Mouse (Mus musculus): Measurements from ENCODE around the gene Rbfox1. TPM values are rescaled to one million over a fixed set of nuclear protein-coding genes. Genes with fewer than 3 reads are reported as not detected.

Rbfox1 gene
- total and polyA plus RNA-seq, 3 experiments: not detected

GRCm38 (mm10) chr16:6309940-6310339 lies 424.8 kb downstream of the Rbfox1 start:
- H3K9me3 ChIP-seq (replicated peaks): peaks cover 7% of the 10 kb centered on the region
- ATAC-seq (ENCODE audit: extremely low read depth, insufficient number of reproducible peaks, low FRiP score, poor library complexity, severe bottlenecking) (no peak), DNase-seq (ENCODE audit: low spot score) (no peak)
- no peaks in the 10 kb centered on the region for H3K36me3 ChIP-seq (replicated peaks)
- no peaks in the 10 kb centered on the region for H3K4me1 ChIP-seq (ENCODE audit: insufficient read depth, low read depth, low read length)
- H3K27me3 ChIP-seq (ENCODE audit: insufficient read depth, low read length): no peaks in the 10 kb centered on the region
- no peak for TF ChIP-seq GATA1 (IDR thresholded peaks at IDR 0.05; ENCODE audit: borderline replicate concordance, low read length)
- TF ChIP-seq POLR2AphosphoS5 (IDR thresholded peaks at IDR 0.05; ENCODE audit: insufficient replicate concordance, low read depth, low read length): no peak
- TF ChIP-seq CTCF (IDR thresholded peaks at IDR 0.05; ENCODE audit: low read depth, low read length): no peak
- no peak for TF ChIP-seq GATA2 (IDR thresholded peaks at IDR 0.05; ENCODE audit: borderline replicate concordance, low read depth, low read length)
- no peak for TF ChIP-seq TAL1 (conservative IDR thresholded peaks at IDR 0.05; ENCODE audit: low read depth, low read length)
- H3K4me3 ChIP-seq (ENCODE audit: low read depth, low read length): no peak overlapping the region

- DNase-seq (ENCODE audit: low spot score) (no peak), ATAC-seq (ENCODE audit: extremely low read depth, insufficient number of reproducible peaks, low FRiP score, poor library complexity, severe bottlenecking) (no peak)
- H3K4me1 ChIP-seq (ENCODE audit: insufficient read depth, low read depth, low read length): no peaks in the 10 kb centered on the region
- no peaks in the 10 kb centered on the region for H3K27me3 ChIP-seq (ENCODE audit: insufficient read depth, low read length)
- no peaks in the 10 kb centered on the region for H3K36me3 ChIP-seq (replicated peaks)
- H3K4me3 ChIP-seq (ENCODE audit: low read depth, low read length): no peak overlapping the region
- peaks cover 9% of the 10 kb centered on the region for H3K9me3 ChIP-seq (replicated peaks)
- no peak for TF ChIP-seq CTCF (IDR thresholded peaks at IDR 0.05; ENCODE audit: low read depth, low read length)
- TF ChIP-seq TAL1 (conservative IDR thresholded peaks at IDR 0.05; ENCODE audit: low read depth, low read length): no peak
- TF ChIP-seq GATA2 (IDR thresholded peaks at IDR 0.05; ENCODE audit: borderline replicate concordance, low read depth, low read length): no peak
- no peak for TF ChIP-seq GATA1 (IDR thresholded peaks at IDR 0.05; ENCODE audit: borderline replicate concordance, low read length)
- TF ChIP-seq POLR2AphosphoS5 (IDR thresholded peaks at IDR 0.05; ENCODE audit: insufficient replicate concordance, low read depth, low read length): no peak
These were observed 425.9 kb downstream of the Rbfox1 start for GRCm38 (mm10) chr16:6310744-6311678.

GRCm38 (mm10) chr16:6313689-6314088 lies 428.5 kb downstream of the Rbfox1 start:
- ATAC-seq (ENCODE audit: extremely low read depth, insufficient number of reproducible peaks, low FRiP score, poor library complexity, severe bottlenecking): no peak

GRCm38 (mm10) chr16:6324832-6325231 lies 439.7 kb downstream of the Rbfox1 start:
- TF ChIP-seq GATA2 (IDR thresholded peaks at IDR 0.05; ENCODE audit: borderline replicate concordance, low read depth, low read length) (no peak), GATA1 (IDR thresholded peaks at IDR 0.05; ENCODE audit: borderline replicate concordance, low read length) (no peak), POLR2AphosphoS5 (IDR thresholded peaks at IDR 0.05; ENCODE audit: insufficient replicate concordance, low read depth, low read length) (no peak), CTCF (IDR thresholded peaks at IDR 0.05; ENCODE audit: low read depth, low read length) (no peak)
- Histone ChIP-seq H3K36me3 (replicated peaks) (no peaks in the 10 kb centered on the region), H3K27me3 (ENCODE audit: insufficient read depth, low read length) (no peaks in the 10 kb centered on the region), H3K4me3 (ENCODE audit: low read depth, low read length) (no peak overlapping the region), H3K9me3 (replicated peaks) (peaks cover 6% of the 10 kb centered on the region; the same call in 1 of the 2 replicates), H3K4me1 (ENCODE audit: insufficient read depth, low read depth, low read length) (no peaks in the 10 kb centered on the region)
- ATAC-seq (ENCODE audit: extremely low read depth, insufficient number of reproducible peaks, low FRiP score, poor library complexity, severe bottlenecking) (no peak), DNase-seq (ENCODE audit: low spot score) (no peak)

More at GRCm38 (mm10) chr16:6313689-6314088, 428.5 kb downstream of the Rbfox1 start:
- Histone ChIP-seq H3K4me1 (ENCODE audit: insufficient read depth, low read depth, low read length) (no peaks in the 10 kb centered on the region), H3K27me3 (ENCODE audit: insufficient read depth, low read length) (no peaks in the 10 kb centered on the region), H3K9me3 (replicated peaks) (peaks cover 10% of the 10 kb centered on the region), H3K4me3 (ENCODE audit: low read depth, low read length) (no peak overlapping the region), H3K36me3 (replicated peaks) (no peaks in the 10 kb centered on the region)
- TF ChIP-seq GATA1 (IDR thresholded peaks at IDR 0.05; ENCODE audit: borderline replicate concordance, low read length): no peak
- DNase-seq (ENCODE audit: low spot score): no peak

GRCm38 (mm10) chr16:6331400-6331939 lies 446.3 kb downstream of the Rbfox1 start:
- DNase-seq (ENCODE audit: low spot score): no peak
- H3K36me3 ChIP-seq (replicated peaks): no peaks in the 10 kb centered on the region
- H3K9me3 ChIP-seq (replicated peaks): peaks cover 15% of the 10 kb centered on the region; the same call in 1 of the 2 replicates
- no peaks in the 10 kb centered on the region for H3K27me3 ChIP-seq (ENCODE audit: insufficient read depth, low read length)
- no peak for TF ChIP-seq GATA2 (IDR thresholded peaks at IDR 0.05; ENCODE audit: borderline replicate concordance, low read depth, low read length)
- no peak for ATAC-seq (ENCODE audit: extremely low read depth, insufficient number of reproducible peaks, low FRiP score, poor library complexity, severe bottlenecking)
- no peaks in the 10 kb centered on the region for H3K4me1 ChIP-seq (ENCODE audit: insufficient read depth, low read depth, low read length)
- H3K4me3 ChIP-seq (ENCODE audit: low read depth, low read length): no peak overlapping the region

- no peak for DNase-seq (ENCODE audit: low spot score)
- Histone ChIP-seq H3K27me3 (ENCODE audit: insufficient read depth, low read length) (no peaks in the 10 kb centered on the region), H3K4me3 (ENCODE audit: low read depth, low read length) (no peak overlapping the region), H3K9me3 (replicated peaks) (peaks cover 12% of the 10 kb centered on the region; the same call in 1 of the 2 replicates), H3K4me1 (ENCODE audit: insufficient read depth, low read depth, low read length) (no peaks in the 10 kb centered on the region), H3K36me3 (replicated peaks) (no peaks in the 10 kb centered on the region)
- ATAC-seq (ENCODE audit: extremely low read depth, insufficient number of reproducible peaks, low FRiP score, poor library complexity, severe bottlenecking): no peak
- TF ChIP-seq CTCF (IDR thresholded peaks at IDR 0.05; ENCODE audit: low read depth, low read length): no peak
- TF ChIP-seq POLR2AphosphoS5 (IDR thresholded peaks at IDR 0.05; ENCODE audit: insufficient replicate concordance, low read depth, low read length): no peak
- no peak for TF ChIP-seq TAL1 (conservative IDR thresholded peaks at IDR 0.05; ENCODE audit: low read depth, low read length)
These were observed 448.1 kb downstream of the Rbfox1 start for GRCm38 (mm10) chr16:6333273-6333672.
